Mouse (Mus musculus): ENCODE data around the gene Gmds. TPM values are rescaled to one million over a fixed set of nuclear protein-coding genes. Genes with fewer than 3 reads are reported as not detected.

Gmds gene
- polyA plus RNA-seq, 1 experiment = 8.8 TPM

- TF ChIP-seq CTCF (IDR thresholded peaks at IDR 0.05; ENCODE audit: low read depth, low read length) (no peak), POLR2A (IDR thresholded peaks at IDR 0.05; ENCODE audit: borderline replicate concordance, low read depth, low read length) (no peak)
- peaks cover 8% of the 10 kb centered on the region for H3K4me1 ChIP-seq (ENCODE audit: control insufficient read depth, insufficient read depth, low read length)
Measured at GRCm38 (mm10) chr13:32337735-32338512, 616 bp downstream of the Gmds start.

GRCm38 (mm10) chr13:32318309-32318708 is 20.2 kb downstream of the Gmds start:
- TF ChIP-seq POLR2A (IDR thresholded peaks at IDR 0.05; ENCODE audit: borderline replicate concordance, low read depth, low read length) = no peak
- Histone ChIP-seq H3K4me1 (ENCODE audit: control insufficient read depth, insufficient read depth, low read length) (peaks cover 7% of the 10 kb centered on the region), H3K27ac (ENCODE audit: insufficient read depth, low read depth, low read length) (no peak overlapping the region), H3K4me3 (ENCODE audit: insufficient read depth, low read length) (no peak overlapping the region)

More at GRCm38 (mm10) chr13:32337735-32338512, 616 bp downstream of the Gmds start:
- no peak overlapping the region for H3K27ac ChIP-seq (ENCODE audit: insufficient read depth, low read depth, low read length)
- peak overlapping the region; percentile 85 for H3K4me3 ChIP-seq (ENCODE audit: insufficient read depth, low read length)

- no peak for TF ChIP-seq POLR2A (IDR thresholded peaks at IDR 0.05; ENCODE audit: borderline replicate concordance, low read depth, low read length)
- no peak for TF ChIP-seq CTCF (IDR thresholded peaks at IDR 0.05; ENCODE audit: low read depth, low read length)
- peaks cover 9% of the 10 kb centered on the region for H3K4me1 ChIP-seq (ENCODE audit: control insufficient read depth, insufficient read depth, low read length)
Measured at GRCm38 (mm10) chr13:32317354-32317753, 21.2 kb downstream of the Gmds start.

GRCm38 (mm10) chr13:32312663-32313062 is 25.9 kb downstream of the Gmds start:
- H3K27ac ChIP-seq (ENCODE audit: insufficient read depth, low read depth, low read length) = no peak overlapping the region
- H3K4me1 ChIP-seq (ENCODE audit: control insufficient read depth, insufficient read depth, low read length) = peaks cover 9% of the 10 kb centered on the region
- H3K4me3 ChIP-seq (ENCODE audit: insufficient read depth, low read length) = no peak overlapping the region
- no peak for TF ChIP-seq CTCF (IDR thresholded peaks at IDR 0.05; ENCODE audit: low read depth, low read length)
- TF ChIP-seq POLR2A (IDR thresholded peaks at IDR 0.05; ENCODE audit: borderline replicate concordance, low read depth, low read length) = no peak

More at GRCm38 (mm10) chr13:32317354-32317753, 21.2 kb downstream of the Gmds start:
- no peak overlapping the region for H3K27ac ChIP-seq (ENCODE audit: insufficient read depth, low read depth, low read length)
- H3K4me3 ChIP-seq (ENCODE audit: insufficient read depth, low read length) = no peak overlapping the region

GRCm38 (mm10) chr13:32311476-32311875 is 27.1 kb downstream of the Gmds start:
- no peak overlapping the region for H3K27ac ChIP-seq (ENCODE audit: insufficient read depth, low read depth, low read length)
- H3K4me3 ChIP-seq (ENCODE audit: insufficient read depth, low read length) = no peak overlapping the region
- TF ChIP-seq POLR2A (IDR thresholded peaks at IDR 0.05; ENCODE audit: borderline replicate concordance, low read depth, low read length) (no peak), CTCF (IDR thresholded peaks at IDR 0.05; ENCODE audit: low read depth, low read length) (no peak)
- peaks cover 9% of the 10 kb centered on the region for H3K4me1 ChIP-seq (ENCODE audit: control insufficient read depth, insufficient read depth, low read length)

- Histone ChIP-seq H3K4me3 (ENCODE audit: insufficient read depth, low read length) (no peak overlapping the region), H3K4me1 (ENCODE audit: control insufficient read depth, insufficient read depth, low read length) (no peaks in the 10 kb centered on the region), H3K27ac (ENCODE audit: insufficient read depth, low read depth, low read length) (no peak overlapping the region)
- TF ChIP-seq POLR2A (IDR thresholded peaks at IDR 0.05; ENCODE audit: borderline replicate concordance, low read depth, low read length) = no peak
- TF ChIP-seq CTCF (IDR thresholded peaks at IDR 0.05; ENCODE audit: low read depth, low read length) = no peak
Measured at GRCm38 (mm10) chr13:32298456-32298855, 40.1 kb downstream of the Gmds start.

- Histone ChIP-seq H3K27ac (ENCODE audit: insufficient read depth, low read depth, low read length) (no peak overlapping the region), H3K4me3 (ENCODE audit: insufficient read depth, low read length) (no peak overlapping the region), H3K4me1 (ENCODE audit: control insufficient read depth, insufficient read depth, low read length) (no peaks in the 10 kb centered on the region)
- TF ChIP-seq CTCF (IDR thresholded peaks at IDR 0.05; ENCODE audit: low read depth, low read length) (no peak; the same call in 1 of the 2 replicates), POLR2A (IDR thresholded peaks at IDR 0.05; ENCODE audit: borderline replicate concordance, low read depth, low read length) (no peak)
Measured at GRCm38 (mm10) chr13:32297398-32297797, 41.1 kb downstream of the Gmds start.

- Histone ChIP-seq H3K4me3 (ENCODE audit: insufficient read depth, low read length) (no peak overlapping the region), H3K4me1 (ENCODE audit: control insufficient read depth, insufficient read depth, low read length) (no peaks in the 10 kb centered on the region), H3K27ac (ENCODE audit: insufficient read depth, low read depth, low read length) (no peak overlapping the region)
- no peak for TF ChIP-seq CTCF (IDR thresholded peaks at IDR 0.05; ENCODE audit: low read depth, low read length)
- no peak for TF ChIP-seq POLR2A (IDR thresholded peaks at IDR 0.05; ENCODE audit: borderline replicate concordance, low read depth, low read length)
Measured at GRCm38 (mm10) chr13:32294416-32295195, 43.9 kb downstream of the Gmds start.

GRCm38 (mm10) chr13:32272937-32273496 is 65.5 kb downstream of the Gmds start:
- TF ChIP-seq CTCF (IDR thresholded peaks at IDR 0.05; ENCODE audit: low read depth, low read length) (no peak), POLR2A (IDR thresholded peaks at IDR 0.05; ENCODE audit: borderline replicate concordance, low read depth, low read length) (no peak)
- H3K4me3 ChIP-seq (ENCODE audit: insufficient read depth, low read length) = no peak overlapping the region
- H3K4me1 ChIP-seq (ENCODE audit: control insufficient read depth, insufficient read depth, low read length) = no peaks in the 10 kb centered on the region
- H3K27ac ChIP-seq (ENCODE audit: insufficient read depth, low read depth, low read length) = no peak overlapping the region

Data from bone marrow macrophage, adult 2 months (primary cell).